Mouse (Mus musculus) liver, embryonic 11.5 days (tissue): ENCODE measurements around the gene Mia2. TPM values are rescaled to one million over a fixed set of nuclear protein-coding genes. Genes with fewer than 3 reads are reported as not detected.

Experiments used
- ATAC-seq: fragments of 200-750 bp; cut with Nextera tagmentation; replicated peaks from 2 replicates; pipeline ENCODE4 v1.8.0; 2017; ENCODE audit warnings: moderate number of reproducible peaks, mild to moderate bottlenecking, moderate TSS enrichment, moderate library complexity; ENCODE audit not compliant: low FRiP score
- DNase-seq: peaks from one replicate; pipeline ENCODE4 v3.0.0-alpha.2; 2017; ENCODE audit warnings: low spot score
- H3K27ac ChIP-seq: fragments of 300-500 bp; sonication (generic); 2 replicates; pipeline ENCODE4 v1.5.1; 2014; ENCODE audit warnings: mild to moderate bottlenecking, low read depth, low read length, control low read depth
- H3K27me3 ChIP-seq: fragments of 300-500 bp; sonication (generic); replicated peaks from 2 replicates; pipeline ENCODE4 v1.6.1; 2014; ENCODE audit warnings: low read length, mixed read lengths; ENCODE audit not compliant: control insufficient read depth, insufficient read depth
- H3K36me3 ChIP-seq: fragments of 300-500 bp; sonication (generic); 2 replicates; pipeline ENCODE4 v1.6.1; 2014; ENCODE audit warnings: mild to moderate bottlenecking, low read length, moderate library complexity, mixed read lengths; ENCODE audit not compliant: control insufficient read depth, insufficient read depth
- H3K4me1 ChIP-seq: fragments of 300-500 bp; sonication (generic); replicated peaks from 2 replicates; pipeline ENCODE4 v1.6.1; 2014; ENCODE audit warnings: low read length, mixed read lengths; ENCODE audit not compliant: control insufficient read depth, insufficient read depth
- H3K4me2 ChIP-seq: fragments of 300-500 bp; sonication (generic); 2 replicates; pipeline ENCODE4 v1.6.1; 2014; ENCODE audit warnings: mild to moderate bottlenecking, control low read depth, moderate library complexity
- H3K4me3 ChIP-seq: fragments of 300-500 bp; sonication (generic); 2 replicates; pipeline ENCODE4 v1.5.1; 2014; ENCODE audit warnings: low read depth, low read length, control low read depth
- H3K9ac ChIP-seq: fragments of 300-500 bp; sonication (generic); 2 replicates; pipeline ENCODE4 v1.6.1; 2014; ENCODE audit warnings: low read depth, low read length, control low read depth
- H3K9me3 ChIP-seq: fragments of 300-500 bp; sonication (generic); 2 replicates; pipeline ENCODE4 v1.6.1; 2016; ENCODE audit warnings: low read length, inconsistent platforms, mixed read lengths; ENCODE audit not compliant: control insufficient read depth
- WGBS: fragments of 180-500 bp; shearing (Covaris S2); extraction: QIAGEN DNeasy Blood & Tissue Kit; methylation state at CpG from one replicate; pipeline ENCODE4 v1.1.7; 2014; 5-methylcytosine and 5-hydroxymethylcytosine counted together
- polyA plus RNA-seq: library from polyadenylated mRNA; unstranded; fragments of >200 nt; fragmentation: Nextera tagmentation; extraction: Ambion mirVana; gene quantifications from 2 replicates; pipeline ENCODE4 v1.2.1, GENCODE M21; 2014

The Mia2 gene
- polyA plus RNA-seq, 1 experiment from 2014 or later = 79.7 TPM

DNA sequence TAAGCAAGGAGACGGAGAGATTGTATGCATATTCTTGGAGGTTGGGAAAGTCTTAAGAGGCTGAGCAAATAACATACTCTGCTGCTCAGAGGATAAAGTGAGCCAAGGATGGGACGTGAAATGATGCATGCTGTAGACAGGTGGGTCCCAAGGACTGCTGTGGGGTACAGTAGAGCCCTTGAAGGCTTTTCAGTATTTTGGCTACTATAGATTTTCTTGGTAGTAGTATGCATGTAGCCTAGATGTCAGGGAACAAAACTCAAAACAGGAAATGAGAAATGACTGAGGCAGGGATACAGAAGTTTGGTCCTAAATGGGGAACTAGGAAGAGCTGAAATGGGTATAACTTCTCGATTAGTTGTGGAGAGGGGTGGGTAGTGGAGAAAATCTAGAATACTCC, 36.9 kb downstream of the Mia2 start:
- 33% methylated on average over 3 of the region's 3 CpGs for WGBS
- DNase-seq (no peak), ATAC-seq (no peak)
- peak overlapping the region; percentile 90 for H3K4me3 ChIP-seq
- peaks cover 5% of the 10 kb centered on the region; the same call in 1 of the 2 replicates for H3K36me3 ChIP-seq
- peak overlapping the region; percentile 96 for H3K4me2 ChIP-seq
- no peaks in the 10 kb centered on the region for H3K27me3 ChIP-seq
- no peaks in the 10 kb centered on the region for H3K9me3 ChIP-seq
- peaks cover 26% of the 10 kb centered on the region for H3K4me1 ChIP-seq
- H3K9ac ChIP-seq = peak overlapping the region; percentile 97; the same call in 1 of the 2 replicates
- no peak overlapping the region; the same call in 1 of the 2 replicates for H3K27ac ChIP-seq

DNA sequence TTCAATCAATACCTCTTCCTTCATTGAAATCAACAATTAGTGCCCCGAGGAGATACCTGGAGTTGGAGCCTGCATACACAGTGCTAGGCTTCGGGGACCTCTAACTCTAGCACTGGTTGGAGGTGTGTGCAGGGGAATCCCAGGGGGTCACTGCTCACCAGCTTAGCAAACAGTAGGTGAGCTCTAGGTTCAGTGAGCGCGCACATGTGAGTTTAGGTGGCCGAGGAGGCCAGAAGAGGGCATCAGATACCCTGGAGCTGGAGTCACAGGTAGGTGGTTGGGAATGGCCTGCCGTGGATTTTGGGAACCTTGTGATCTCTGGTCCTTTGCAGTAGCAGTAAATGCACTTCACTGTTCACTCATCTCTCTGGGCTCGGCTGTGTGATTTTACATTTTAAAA, 37.3 kb downstream of the Mia2 start:
- no peaks in the 10 kb centered on the region for H3K27me3 ChIP-seq
- DNase-seq (no peak), ATAC-seq (0 out of 2 replicates have a peak, but pooled peaks have one; percentile 8)
- no peaks in the 10 kb centered on the region for H3K9me3 ChIP-seq
- H3K27ac ChIP-seq = no peak overlapping the region
- peak overlapping the region; percentile 90 for H3K4me3 ChIP-seq
- peaks cover 8% of the 10 kb centered on the region; the same call in 1 of the 2 replicates for H3K36me3 ChIP-seq
- peak overlapping the region; percentile 97; the same call in 1 of the 2 replicates for H3K9ac ChIP-seq
- H3K4me1 ChIP-seq = peaks cover 26% of the 10 kb centered on the region
- WGBS = 73% methylated on average over 7 of the region's 7 CpGs
- H3K4me2 ChIP-seq = peak overlapping the region; percentile 96

DNA sequence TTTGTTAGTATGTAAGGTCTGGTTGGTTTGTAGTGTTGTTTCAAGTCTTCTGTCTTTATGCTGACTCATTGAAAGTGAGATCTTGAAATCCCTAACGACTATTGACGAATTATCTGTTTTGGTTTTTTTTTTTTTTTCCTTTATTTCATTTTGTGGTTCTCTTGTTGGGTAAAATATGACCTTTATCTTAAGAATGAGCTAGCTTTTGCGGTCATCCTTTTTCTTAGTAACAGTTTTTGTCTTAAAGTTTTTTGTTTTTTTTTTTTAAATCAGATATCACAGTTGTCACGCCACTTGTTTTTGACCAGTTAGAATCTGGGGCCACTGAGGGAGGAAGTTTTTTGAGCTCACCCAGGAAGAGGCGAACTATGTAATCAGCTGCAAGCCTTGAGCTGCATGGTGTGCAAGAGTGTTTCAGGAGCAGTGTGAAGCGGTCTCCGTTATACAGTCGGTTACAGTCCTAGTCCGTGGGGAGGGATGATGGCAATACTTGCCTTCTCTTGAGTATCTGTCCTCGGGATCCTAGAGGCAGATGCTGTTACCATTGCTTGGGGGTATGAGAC, 37.9 kb downstream of the Mia2 start:
- H3K27me3 ChIP-seq = no peaks in the 10 kb centered on the region
- no peaks in the 10 kb centered on the region for H3K9me3 ChIP-seq
- ATAC-seq = no peak
- no peak overlapping the region for H3K27ac ChIP-seq
- H3K4me2 ChIP-seq = peak overlapping the region; percentile 96
- WGBS = 74% methylated on average over 10 of the region's 10 CpGs
- DNase-seq = no peak
- H3K9ac ChIP-seq = no peak overlapping the region
- peaks cover 26% of the 10 kb centered on the region for H3K4me1 ChIP-seq
- peak overlapping the region; percentile 90; the same call in 1 of the 2 replicates for H3K4me3 ChIP-seq
- peaks cover 10% of the 10 kb centered on the region; the same call in 1 of the 2 replicates for H3K36me3 ChIP-seq

DNA sequence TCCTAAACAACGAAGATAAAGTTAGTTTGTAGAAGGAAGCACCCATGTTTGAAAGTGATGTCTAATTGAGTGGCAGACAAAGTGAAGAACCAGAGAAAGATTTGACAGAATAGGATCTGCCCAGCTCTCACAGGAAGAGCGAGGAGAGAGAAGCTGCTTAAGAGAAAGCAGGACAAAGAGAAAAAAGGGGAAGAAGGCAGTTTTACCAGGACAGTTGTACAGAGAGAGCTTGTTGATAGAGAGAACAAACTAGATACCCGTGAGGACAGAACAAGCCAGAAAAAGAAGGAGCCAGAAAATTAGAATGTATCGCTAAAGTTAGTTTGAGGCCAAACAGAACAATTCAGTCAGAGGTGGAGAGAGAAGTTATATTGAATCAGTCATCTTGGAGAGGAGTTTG, 39.5 kb downstream of the Mia2 start:
- Histone ChIP-seq H3K36me3 (peaks cover 15% of the 10 kb centered on the region; the same call in 1 of the 2 replicates), H3K9me3 (no peaks in the 10 kb centered on the region), H3K27me3 (no peaks in the 10 kb centered on the region), H3K27ac (peak overlapping the region; percentile 54), H3K4me2 (peak overlapping the region; percentile 35), H3K4me1 (peaks cover 26% of the 10 kb centered on the region), H3K4me3 (no peak overlapping the region), H3K9ac (no peak overlapping the region)
- no peak for ATAC-seq
- DNase-seq = no peak
- WGBS = 88% methylated on average over 4 of the region's 4 CpGs

DNA sequence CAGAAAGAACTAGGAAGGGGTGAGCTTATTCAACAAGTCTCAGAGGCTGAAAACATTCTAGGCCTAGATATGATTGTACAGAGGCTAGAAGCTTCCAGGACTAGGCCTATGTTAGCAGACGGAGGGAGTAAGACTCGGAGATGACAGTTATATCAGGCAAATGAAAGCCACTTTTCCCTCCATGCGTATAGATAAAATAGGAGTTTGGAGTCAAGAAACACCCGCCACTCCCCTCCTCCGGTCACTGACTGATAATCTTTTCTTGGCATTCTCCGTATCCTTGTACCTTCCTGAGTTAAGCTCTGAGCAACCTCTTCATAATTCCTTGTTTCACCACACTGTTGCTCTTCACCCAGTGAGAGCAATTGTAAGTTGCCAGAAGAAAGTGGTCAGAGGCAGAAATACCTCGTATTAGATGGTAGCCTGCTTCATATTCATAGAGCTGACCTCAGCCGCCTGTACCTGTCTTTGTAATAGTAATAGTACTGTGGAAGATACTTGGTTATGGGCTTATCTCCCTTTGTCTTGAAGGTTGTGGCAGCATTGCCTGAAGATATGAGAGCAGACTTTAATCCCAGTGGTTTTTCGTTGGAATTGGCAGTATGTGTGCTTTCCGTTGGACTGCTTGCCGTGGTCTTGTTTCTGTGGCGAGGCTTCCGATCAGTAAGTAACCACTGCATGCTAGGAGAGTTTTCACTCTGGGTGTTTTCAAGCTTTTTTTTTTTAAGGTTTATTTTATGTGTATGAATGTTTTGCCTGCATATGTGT, 40.1 kb downstream of the Mia2 start:
- no peak; the same call in 1 of the 2 replicates for ATAC-seq
- WGBS = 68% methylated on average over 13 of the region's 13 CpGs
- peak overlapping the region; percentile 35 for H3K4me2 ChIP-seq

DNA sequence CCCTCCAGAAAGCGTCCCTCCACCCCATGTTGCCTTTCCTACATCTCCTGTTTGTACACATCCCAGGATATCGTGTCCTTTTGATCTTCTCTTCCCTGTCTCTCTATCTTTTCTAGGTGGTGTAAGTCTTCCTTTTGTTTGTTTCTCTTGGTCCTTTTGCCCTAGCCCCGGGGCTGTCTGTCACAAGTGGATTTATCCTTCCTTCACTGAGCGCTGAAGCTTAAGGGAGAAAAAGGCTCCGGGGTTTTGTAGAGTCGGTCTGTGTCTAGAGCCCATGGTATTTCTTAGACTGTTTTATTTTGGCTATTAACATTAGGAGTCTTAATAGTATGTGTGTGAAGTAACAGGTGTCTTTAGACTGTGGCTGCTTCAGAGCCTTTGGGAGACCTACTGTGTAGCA, 41.4 kb downstream of the Mia2 start:
- no peak overlapping the region for H3K4me3 ChIP-seq
- H3K9me3 ChIP-seq = no peaks in the 10 kb centered on the region
- no peak overlapping the region for H3K9ac ChIP-seq
- peaks cover 26% of the 10 kb centered on the region for H3K4me1 ChIP-seq
- no peak for ATAC-seq
- H3K36me3 ChIP-seq = peaks cover 23% of the 10 kb centered on the region
- H3K27me3 ChIP-seq = no peaks in the 10 kb centered on the region
- WGBS = 88% methylated on average over 6 of the region's 6 CpGs
- DNase-seq = no peak
- no peak overlapping the region for H3K27ac ChIP-seq
- no peak overlapping the region for H3K4me2 ChIP-seq

More for the DNA sequence above, 40.1 kb downstream of the Mia2 start:
- H3K9ac ChIP-seq = no peak overlapping the region
- DNase-seq = no peak
- H3K9me3 ChIP-seq = no peaks in the 10 kb centered on the region
- no peak overlapping the region for H3K4me3 ChIP-seq
- no peaks in the 10 kb centered on the region for H3K27me3 ChIP-seq
- H3K27ac ChIP-seq = peak overlapping the region; percentile 54
- peaks cover 18% of the 10 kb centered on the region; the same call in 1 of the 2 replicates for H3K36me3 ChIP-seq
- peaks cover 26% of the 10 kb centered on the region for H3K4me1 ChIP-seq

DNA sequence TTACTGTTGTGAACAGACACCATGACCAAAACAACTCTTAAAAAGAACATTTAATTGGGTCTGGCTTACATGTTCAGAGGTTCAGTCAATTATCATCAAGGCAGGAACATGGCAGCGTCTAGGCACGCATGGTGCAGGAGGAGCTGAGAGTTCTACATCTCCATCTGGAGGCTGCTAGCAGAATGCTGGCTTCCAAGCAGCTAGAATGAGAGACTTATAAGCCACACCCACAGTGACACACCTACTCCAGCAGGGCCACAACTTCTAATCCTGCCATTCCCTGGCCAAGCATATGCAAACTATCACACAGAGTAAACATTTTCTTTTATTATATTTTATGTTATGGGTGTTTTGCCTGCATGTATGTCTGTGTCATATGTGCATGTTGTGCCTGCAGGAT, 43.8 kb downstream of the Mia2 start:
- no peak for DNase-seq
- peaks cover 28% of the 10 kb centered on the region for H3K36me3 ChIP-seq
- H3K4me2 ChIP-seq = no peak overlapping the region
- H3K4me1 ChIP-seq = peaks cover 12% of the 10 kb centered on the region; the same call in 1 of the 2 replicates
- H3K27ac ChIP-seq = no peak overlapping the region
- H3K27me3 ChIP-seq = no peaks in the 10 kb centered on the region
- no peak overlapping the region for H3K9ac ChIP-seq
- H3K9me3 ChIP-seq = no peaks in the 10 kb centered on the region
- peak; percentile 46 for ATAC-seq
- 71% methylated on average over 2 of the region's 2 CpGs for WGBS
- no peak overlapping the region for H3K4me3 ChIP-seq

DNA sequence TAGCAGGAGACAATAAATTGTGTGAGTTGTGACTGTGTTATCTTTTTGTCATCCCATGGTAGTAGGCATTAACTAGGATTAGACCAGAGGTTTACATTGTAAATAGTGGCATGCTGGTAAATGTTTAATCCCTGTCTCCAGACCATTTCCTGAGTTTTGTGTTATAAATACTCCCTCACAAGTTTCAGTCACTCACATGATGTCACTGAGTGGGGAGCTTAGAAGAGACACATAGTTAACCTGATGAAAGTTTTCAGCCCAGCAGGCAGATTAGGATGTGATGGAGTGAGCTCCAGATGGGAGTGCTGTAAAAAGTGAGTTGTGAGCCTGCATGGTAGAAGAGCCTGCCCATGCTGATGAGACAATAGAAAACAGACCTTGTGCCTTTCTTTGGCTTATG, 49.5 kb downstream of the Mia2 start:
- Histone ChIP-seq H3K9ac (no peak overlapping the region), H3K27ac (no peak overlapping the region), H3K4me3 (no peak overlapping the region), H3K36me3 (peaks cover 25% of the 10 kb centered on the region), H3K27me3 (no peaks in the 10 kb centered on the region), H3K4me1 (peaks cover 5% of the 10 kb centered on the region; the same call in 1 of the 2 replicates), H3K9me3 (no peaks in the 10 kb centered on the region), H3K4me2 (no peak overlapping the region)
- ATAC-seq (no peak), DNase-seq (no peak)
